Mouse (Mus musculus) liver, embryonic 14.5 days (tissue): ENCODE measurements around the gene Fat2. TPM values are rescaled to one million over a fixed set of nuclear protein-coding genes. Genes with fewer than 3 reads are reported as not detected.

Source experiments
- ATAC-seq: fragments of 200-750 bp; cut with Nextera tagmentation; 2 replicates; pipeline ENCODE4 v1.8.0; 2017; ENCODE audit warnings: moderate number of reproducible peaks, mild to moderate bottlenecking, moderate library complexity; ENCODE audit not compliant: insufficient read depth
- DNase-seq, 3 experiments: peaks; one replicate each; pipeline ENCODE4 v3.0.0-alpha.2; 2012 to 2013; ENCODE audit warnings: low read depth in 3 of 3, low spot score in 3 of 3
- H3K27ac ChIP-seq: fragments of 300-500 bp; sonication (generic); 2 replicates; pipeline ENCODE4 v1.5.1; 2014; ENCODE audit warnings: moderate library complexity, mild to moderate bottlenecking, control low read depth, inconsistent platforms
- H3K27me3 ChIP-seq: fragments of 300-500 bp; sonication (generic); 2 replicates; pipeline ENCODE4 v1.6.1; 2014; ENCODE audit warnings: mild to moderate bottlenecking, low read length, moderate library complexity; ENCODE audit not compliant: control insufficient read depth, insufficient read depth
- H3K36me3 ChIP-seq: fragments of 300-500 bp; sonication (generic); replicated peaks from 2 replicates; pipeline ENCODE4 v1.6.1; 2014; ENCODE audit warnings: low read depth; ENCODE audit not compliant: control insufficient read depth, insufficient read depth
- H3K4me1 ChIP-seq, 2 experiments: fragments of 200-500 bp in 1 of 2; fragments of 300-500 bp in 1 of 2; sonication (generic) in 1 of 2; replicated peaks; 2 replicates each; pipeline ENCODE4 v1.6.1; 2012 to 2014; ENCODE audit warnings: antibody characterized with exemption in 1 of 2, inconsistent platforms in 1 of 2, low read length in 1 of 2; ENCODE audit not compliant: control insufficient read depth in 2 of 2, insufficient read depth in 2 of 2
- H3K4me2 ChIP-seq: fragments of 300-500 bp; sonication (generic); 2 replicates; pipeline ENCODE4 v1.6.1; 2014; ENCODE audit warnings: low read depth, mild to moderate bottlenecking, control low read depth, moderate library complexity
- H3K4me3 ChIP-seq, 2 experiments: fragments of 200-500 bp in 1 of 2; fragments of 300-500 bp in 1 of 2; sonication (generic) in 1 of 2; 2 replicates each; pipeline ENCODE4 v1.5.1; 2012 to 2014; ENCODE audit warnings: low read depth in 2 of 2, low read length in 2 of 2, mild to moderate bottlenecking in 2 of 2, control low read depth in 1 of 2, inconsistent platforms in 1 of 2, moderate library complexity in 1 of 2; ENCODE audit not compliant: insufficient read depth in 1 of 2
- H3K9ac ChIP-seq: fragments of 300-500 bp; sonication (generic); replicated peaks from 2 replicates; pipeline ENCODE4 v1.6.1; 2014; ENCODE audit warnings: mild to moderate bottlenecking, control low read depth, moderate library complexity
- H3K9me3 ChIP-seq: fragments of 300-500 bp; sonication (generic); 2 replicates; pipeline ENCODE4 v1.6.1; 2016; ENCODE audit warnings: low read length, mixed read lengths; ENCODE audit not compliant: control insufficient read depth
- CTCF ChIP-seq: IDR thresholded peaks from 2 replicates; pipeline ENCODE4 v1.5.1; 2016; ENCODE audit warnings: antibody characterized with exemption, low read depth, control low read depth
- EP300 ChIP-seq: IDR thresholded peaks from 2 replicates; pipeline ENCODE4 v1.6.1; 2016; ENCODE audit warnings: antibody characterized with exemption, low read depth
- WGBS: fragments of 180-500 bp; shearing (Covaris S2); extraction: QIAGEN DNeasy Blood & Tissue Kit; methylation state at CpG from one replicate; pipeline ENCODE4 v1.1.7; 2014; ENCODE audit not compliant: insufficient replicate concordance; 5-methylcytosine and 5-hydroxymethylcytosine counted together
- polyA plus RNA-seq, 2 experiments: library from polyadenylated mRNA; depleted of rRNA in 1 of 2; stranded (reverse) in 1 of 2; unstranded in 1 of 2; fragments of >200 nt; fragmentation: Nextera tagmentation in 1 of 2; extraction: Ambion mirVana in 1 of 2; gene quantifications; 2 replicates each; pipeline versions ENCODE4 v1.2.1 to v1.2.3; 2012 to 2014

The Fat2 gene
- polyA plus RNA-seq, 2 experiments: under 0.01 TPM; not detected in 1

DNA sequence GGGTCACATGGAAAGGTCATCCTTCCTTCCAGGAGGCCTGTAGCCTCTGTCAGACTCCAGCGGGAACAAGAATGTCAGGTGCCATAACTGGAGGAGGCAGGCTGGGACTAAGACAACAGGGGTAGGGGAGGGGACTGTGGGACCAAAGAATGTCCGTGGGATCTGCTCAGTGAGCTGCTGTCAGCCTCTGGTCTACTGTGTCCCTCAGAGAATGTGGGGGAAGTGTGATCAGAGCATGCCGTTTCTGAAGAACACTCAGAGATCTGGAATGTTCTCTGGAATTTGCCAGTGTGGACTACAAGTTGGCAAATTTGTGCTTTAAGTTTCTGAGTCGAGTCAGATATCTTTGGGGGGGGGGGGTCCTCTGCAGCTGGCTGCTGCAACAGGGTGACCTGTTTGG, 34.0 kb downstream of the Fat2 start:
- Histone ChIP-seq H3K27ac (no peak overlapping the region), H3K27me3 (no peaks in the 10 kb centered on the region), H3K36me3 (no peaks in the 10 kb centered on the region), H3K4me1 (no peaks in the 10 kb centered on the region), H3K4me3 (no peak overlapping the region), H3K9ac (no peak overlapping the region), H3K9me3 (no peaks in the 10 kb centered on the region), H3K4me2 (no peak overlapping the region)
- no peak for DNase-seq
- ATAC-seq: no peak
- TF ChIP-seq EP300 (no peak), CTCF (no peak)
- 50% methylated on average over 4 of the region's 4 CpGs for WGBS

GRCm38 (mm10) chr11:55293179-55293578, 43.2 kb downstream of the Fat2 start:
- ATAC-seq: no peak
- no peaks in the 10 kb centered on the region for H3K36me3 ChIP-seq
- H3K27me3 ChIP-seq: no peaks in the 10 kb centered on the region
- H3K4me3 ChIP-seq: no peak overlapping the region
- WGBS: 75% methylated on average over 5 of the region's 5 CpGs
- H3K9me3 ChIP-seq: no peaks in the 10 kb centered on the region
- no peak overlapping the region for H3K27ac ChIP-seq
- H3K9ac ChIP-seq: no peak overlapping the region
- DNase-seq: no peak
- no peak for TF ChIP-seq CTCF
- TF ChIP-seq EP300: no peak
- H3K4me2 ChIP-seq: no peak overlapping the region
- H3K4me1 ChIP-seq: no peaks in the 10 kb centered on the region

GRCm38 (mm10) chr11:55291901-55292300, 44.5 kb downstream of the Fat2 start:
- H3K4me3 ChIP-seq: no peak overlapping the region
- DNase-seq (no peak), ATAC-seq (no peak)
- H3K27me3 ChIP-seq: no peaks in the 10 kb centered on the region
- no peak overlapping the region for H3K9ac ChIP-seq
- H3K36me3 ChIP-seq: no peaks in the 10 kb centered on the region
- H3K9me3 ChIP-seq: no peaks in the 10 kb centered on the region
- TF ChIP-seq EP300 (no peak), CTCF (no peak)
- no peaks in the 10 kb centered on the region for H3K4me1 ChIP-seq
- WGBS: 66% methylated on average over 7 of the region's 7 CpGs
- H3K27ac ChIP-seq: no peak overlapping the region
- H3K4me2 ChIP-seq: no peak overlapping the region

DNA sequence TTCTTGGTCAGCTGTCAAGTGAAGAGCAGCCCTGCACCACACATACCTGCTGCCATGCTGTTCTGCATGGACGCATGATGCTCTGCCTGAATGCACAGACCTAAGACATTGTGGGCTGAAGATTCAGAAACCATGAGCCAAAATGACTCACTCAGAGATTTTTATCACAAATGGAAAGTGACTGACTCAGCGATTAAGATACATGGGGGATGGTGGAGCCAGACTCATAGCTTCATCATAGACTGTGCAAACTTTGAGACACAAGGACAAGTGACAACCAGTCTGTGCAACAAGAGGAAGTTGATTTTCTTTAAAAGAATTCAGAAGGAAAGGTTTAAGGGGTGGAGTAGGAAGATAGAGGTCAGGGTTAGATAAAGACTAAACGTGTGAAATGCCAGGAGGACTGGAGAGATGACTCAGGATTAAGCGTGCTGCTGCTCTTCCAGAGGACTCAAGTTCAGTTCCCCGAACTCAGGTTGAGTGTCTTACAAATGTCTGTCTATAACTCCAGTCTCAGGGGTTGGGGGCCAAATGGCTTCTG, 46.4 kb downstream of the Fat2 start:
- WGBS: 33% methylated on average over 5 of the region's 5 CpGs
- Histone ChIP-seq H3K4me1 (no peaks in the 10 kb centered on the region), H3K9ac (no peak overlapping the region), H3K27ac (no peak overlapping the region), H3K4me3 (no peak overlapping the region), H3K4me2 (no peak overlapping the region), H3K27me3 (no peaks in the 10 kb centered on the region), H3K36me3 (no peaks in the 10 kb centered on the region), H3K9me3 (no peaks in the 10 kb centered on the region)
- ATAC-seq (no peak), DNase-seq (no peak)
- no peak for TF ChIP-seq CTCF
- TF ChIP-seq EP300: no peak

DNA sequence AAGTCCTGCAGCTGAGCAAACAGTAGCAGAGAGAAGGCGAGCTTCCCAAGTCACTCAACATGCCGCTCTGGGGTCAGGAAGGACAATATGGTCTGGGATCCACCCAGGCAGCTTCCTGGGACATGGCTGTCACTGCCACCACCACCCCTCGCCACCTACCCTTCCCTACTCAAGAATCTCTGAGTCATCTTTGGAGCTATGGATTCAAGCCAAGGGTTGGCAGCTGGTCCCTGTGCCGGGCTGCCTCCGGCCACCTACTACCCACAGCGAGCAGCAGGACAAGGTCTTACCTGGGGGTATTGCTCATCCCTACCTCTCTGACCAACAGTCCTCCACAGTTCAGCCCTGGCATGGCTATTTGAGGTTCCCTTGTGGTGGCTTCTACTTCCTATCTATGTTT, 61.6 kb downstream of the Fat2 start:
- Histone ChIP-seq H3K27ac (no peak overlapping the region), H3K4me3 (no peak overlapping the region), H3K9ac (no peak overlapping the region), H3K36me3 (no peaks in the 10 kb centered on the region), H3K4me2 (no peak overlapping the region), H3K27me3 (no peaks in the 10 kb centered on the region), H3K9me3 (no peaks in the 10 kb centered on the region), H3K4me1 (no peaks in the 10 kb centered on the region)
- WGBS: 69% methylated on average over 6 of the region's 6 CpGs
- ATAC-seq (no peak), DNase-seq (no peak)
- TF ChIP-seq CTCF: no peak
- no peak for TF ChIP-seq EP300
